Comparison of ENCODE assay signal across 9 mouse cellular contexts in the genomic region with DNA sequence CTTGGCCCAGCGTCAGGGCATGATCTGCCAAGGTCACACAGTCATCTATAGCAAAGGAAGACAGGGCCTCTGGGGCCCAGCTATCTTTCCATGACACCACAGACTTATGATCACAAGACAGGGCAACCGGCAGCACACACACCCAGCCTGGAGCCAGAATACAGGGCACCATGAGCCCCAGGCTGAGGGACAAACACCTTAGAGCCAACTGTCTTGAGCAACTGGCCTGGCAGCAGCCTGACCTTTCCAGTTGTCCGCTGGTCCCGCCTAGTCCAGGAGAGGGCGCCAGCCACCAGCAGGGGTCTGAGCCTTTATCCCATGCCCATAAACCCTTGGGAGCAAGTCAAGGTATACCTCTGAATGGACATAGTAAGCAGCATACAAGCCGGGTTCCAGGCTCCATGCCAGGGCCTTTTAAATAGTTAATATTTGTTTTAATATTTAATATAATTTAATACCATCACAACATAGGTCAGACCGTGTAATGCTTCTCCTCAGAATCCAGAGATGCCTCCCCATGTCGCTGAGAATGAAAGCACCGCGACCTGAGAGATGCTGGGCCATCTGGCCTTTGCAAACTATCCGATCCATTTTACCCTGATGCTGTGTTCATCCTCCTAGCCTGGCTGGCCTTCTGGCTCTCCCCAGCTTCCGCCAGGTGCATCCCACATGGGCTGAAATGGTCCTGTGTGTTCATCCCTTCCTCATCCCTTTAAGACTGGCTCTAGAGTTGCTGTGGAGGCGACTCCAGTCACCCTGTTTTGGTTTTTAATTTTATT. TPM values are rescaled to one million over a fixed set of nuclear protein-coding genes. Genes with fewer than 3 reads are reported as not detected.
A peak's percentile ranks its signal among the peaks of the same experiment; 100 is the strongest.
DNase-seq lines count a peak whose midpoint lies in the region; ATAC-seq and TF ChIP-seq lines count a peak whose summit lies in the region.
"Had no signal": no experiment of that assay in that cellular context is flagged by ENCODE, and none has a peak within 500 bp of the region (broad histone marks: within the 10 kb centered on the region; RNA-seq: fewer than 3 reads in every experiment).

No protein-coding gene starts in this region.

- H3K9ac ChIP-seq in liver, adult 2 months (ENCODE audit: low read depth, low read length), result no peak overlapping the region
- no peak overlapping the region for H3K9ac ChIP-seq in liver, embryonic 12.5 days
- no peak overlapping the region for H3K9ac ChIP-seq in lung, postnatal 0 days (replicated peaks; ENCODE audit: low read depth)
- H3K9ac ChIP-seq in hindbrain, embryonic 16.5 days (ENCODE audit: low read depth, low read length), result no peak overlapping the region
- H3K9ac ChIP-seq: embryonic facial prominence, embryonic 13.5 days had no signal

- in situ Hi-C loops in Patski (cut with MboI; ENCODE audit: low pct_unique_long_range_greater_than_20kb), result no loop called here

- DNase-seq in liver, adult 2 months (ENCODE audit: extremely low read depth, low read depth, low spot score), result peak; percentile 46
- DNase-seq in Patski (ENCODE audit: low read depth, low spot score), result no peak
- peak; percentile 89 for DNase-seq in cerebellum, adult 9-10 months
- peak; percentile 37 to 76 for DNase-seq in heart, adult 9 months (ENCODE audit: low spot score in 2 of 2)
- DNase-seq in lung, postnatal 0 days (ENCODE audit: low spot score), result peak; percentile 42
- DNase-seq in spleen, adult 12 weeks (ENCODE audit: low spot score), result no peak

- H3K4me2 ChIP-seq in liver, embryonic 12.5 days, result no peak overlapping the region
- no peak overlapping the region for H3K4me2 ChIP-seq in lung, postnatal 0 days (replicated peaks; ENCODE audit: low read depth, low read length)
- H3K4me2 ChIP-seq in hindbrain, embryonic 16.5 days (ENCODE audit: low read length), result no peak overlapping the region
- H3K4me2 ChIP-seq: embryonic facial prominence, embryonic 13.5 days had no signal

- CTCF ChIA-PET in Patski (lab: Charles Lee), result interaction anchor here (0.7 to 2.0 kb wide), 9 partner anchors 9 to 87 kb away, joined by 3 to 9 read pairs (median 3); a partner anchor contains a TSS

- peak; percentile 64 for TF ChIP-seq CTCF in liver, adult 2 months (IDR thresholded peaks at IDR 0.05; ENCODE audit: low read depth, low read length)
- no peak for TF ChIP-seq CTCF in Patski (IDR thresholded peaks at IDR 0.05)
- peak; percentile 75 for TF ChIP-seq CTCF in lung, postnatal 0 days (IDR thresholded peaks at IDR 0.05)

- no peak for TF ChIP-seq EP300 in lung, postnatal 0 days (IDR thresholded peaks at IDR 0.05)

- TF ChIP-seq POLR2A in liver, adult 2 months (IDR thresholded peaks at IDR 0.05; ENCODE audit: extremely low read depth, insufficient read depth, low read length), result no peak

- POLR2A ChIA-PET in Patski (lab: Charles Lee), result interaction anchor here (0.7 kb wide), 1 partner anchor 740 kb away, joined by 3 read pairs; no protein-coding TSS in a partner anchor

- no peaks in the 10 kb centered on the region for H3K4me1 ChIP-seq in liver, adult 2 months (ENCODE audit: control insufficient read depth, insufficient read depth, low read length)
- peaks cover 12% of the 10 kb centered on the region for H3K4me1 ChIP-seq in liver, embryonic 12.5 days
- no peaks in the 10 kb centered on the region for H3K4me1 ChIP-seq in lung, postnatal 0 days (ENCODE audit: insufficient read depth, low read depth, low read length)
- peaks cover 9% of the 10 kb centered on the region for H3K4me1 ChIP-seq in hindbrain, embryonic 16.5 days (ENCODE audit: control insufficient read depth, insufficient read depth, low read depth, low read length)

- no peaks in the 10 kb centered on the region for H3K79me2 ChIP-seq in liver, adult 2 months (ENCODE audit: control insufficient read depth, insufficient read depth, low read length)

- no peak overlapping the region for H3K27ac ChIP-seq in liver, adult 2 months (replicated peaks; ENCODE audit: insufficient read depth, low read depth, low read length)
- H3K27ac ChIP-seq in liver, embryonic 12.5 days, result no peak overlapping the region
- H3K27ac ChIP-seq in lung, postnatal 0 days (ENCODE audit: low read length), result no peak overlapping the region
- H3K27ac ChIP-seq in hindbrain, embryonic 16.5 days (ENCODE audit: low read depth, low read length), result no peak overlapping the region
- H3K27ac ChIP-seq: embryonic facial prominence, embryonic 13.5 days had no signal

- no peaks in the 10 kb centered on the region for H3K36me3 ChIP-seq in liver, adult 2 months (ENCODE audit: control insufficient read depth, insufficient read depth, low read length)
- no peaks in the 10 kb centered on the region for H3K36me3 ChIP-seq in liver, embryonic 12.5 days
- no peaks in the 10 kb centered on the region for H3K36me3 ChIP-seq in lung, postnatal 0 days (ENCODE audit: insufficient read depth, low read length)
- H3K36me3 ChIP-seq in hindbrain, embryonic 16.5 days (ENCODE audit: control insufficient read depth, insufficient read depth, low read length), result no peaks in the 10 kb centered on the region
- H3K36me3 ChIP-seq: embryonic facial prominence, embryonic 13.5 days had no signal

- no peak for ATAC-seq in liver, embryonic 12.5 days
- peak; percentile 54 for ATAC-seq in Patski
- ATAC-seq in lung, postnatal 0 days, result peak; percentile 25; the same call in 1 of the 2 replicates
- ATAC-seq in hindbrain, embryonic 16.5 days, result no peak

- 62% methylated on average over 13 of the region's 13 CpGs for WGBS in liver, adult 2 months
- WGBS in liver, embryonic 12.5 days (ENCODE audit: insufficient replicate concordance), result 49% methylated on average over 13 of the region's 13 CpGs
- 52% methylated on average over 13 of the region's 13 CpGs for WGBS in lung, postnatal 0 days
- WGBS in hindbrain, embryonic 16.5 days, result 53% methylated on average over 13 of the region's 13 CpGs

- no peaks in the 10 kb centered on the region for H3K9me3 ChIP-seq in liver, embryonic 12.5 days (replicated peaks)
- H3K9me3 ChIP-seq in lung, postnatal 0 days (ENCODE audit: low read length), result no peaks in the 10 kb centered on the region
- H3K9me3 ChIP-seq in hindbrain, embryonic 16.5 days (ENCODE audit: control insufficient read depth, low read length), result no peaks in the 10 kb centered on the region
- H3K9me3 ChIP-seq: embryonic facial prominence, embryonic 13.5 days had no signal

- peaks cover 10% of the 10 kb centered on the region for H3K27me3 ChIP-seq in liver, adult 2 months (ENCODE audit: control insufficient read depth, insufficient read depth, low read length)
- H3K27me3 ChIP-seq in liver, embryonic 12.5 days (replicated peaks), result peaks cover 81% of the 10 kb centered on the region
- H3K27me3 ChIP-seq in Patski, result no peaks in the 10 kb centered on the region
- peaks cover 7% of the 10 kb centered on the region; the same call in 1 of the 2 replicates for H3K27me3 ChIP-seq in lung, postnatal 0 days (replicated peaks; ENCODE audit: insufficient read depth, low read length)
- H3K27me3 ChIP-seq in hindbrain, embryonic 16.5 days (replicated peaks; ENCODE audit: control insufficient read depth, insufficient read depth, low read length), result peaks cover 21% of the 10 kb centered on the region

- H3K4me3 ChIP-seq in liver, adult 2 months (ENCODE audit: insufficient read depth, low read depth, low read length), result no peak overlapping the region
- no peak overlapping the region for H3K4me3 ChIP-seq in liver, embryonic 12.5 days
- no peak overlapping the region for H3K4me3 ChIP-seq in lung, postnatal 0 days (ENCODE audit: low read depth, low read length)
- H3K4me3 ChIP-seq in hindbrain, embryonic 16.5 days (ENCODE audit: low read length), result no peak overlapping the region
- H3K4me3 ChIP-seq: embryonic facial prominence, embryonic 13.5 days had no signal

RNA-seq across cellular contexts. Expression of a gene that starts 3.6 kb away (rescaled TPM):
- 0.55 and 1.5 TPM in 2 replicates for total RNA-seq in liver, adult 2 months (2014; rRNA removed)
- polyA plus RNA-seq in liver, adult 2 months (2012; rRNA removed), result 1.7 and 3.4 TPM in 2 replicates
- polyA plus RNA-seq in liver, embryonic 12.5 days (2016; fragmentation: Nextera tagmentation; extraction: Ambion mirVana), result 11.4 and 14.3 TPM in 2 replicates
- 73.0 TPM for polyA plus RNA-seq in Patski (2021)
- 15.4 and 16.4 TPM in 2 replicates for polyA plus RNA-seq in lung, postnatal 0 days (2015; fragmentation: Nextera tagmentation; extraction: Ambion mirVana)
- 20.3 and 20.4 TPM in 2 replicates for polyA plus RNA-seq in hindbrain, embryonic 16.5 days (2015; fragmentation: Nextera tagmentation; extraction: Ambion mirVana)

RNA-seq across cellular contexts. Expression of a gene that starts 11.4 kb away (rescaled TPM):
- total RNA-seq in liver, adult 2 months (2014; rRNA removed), result 3.1 and 4.0 TPM in 2 replicates
- polyA plus RNA-seq in liver, adult 2 months (2012; rRNA removed), result 2.4 and 2.5 TPM in 2 replicates
- polyA plus RNA-seq in liver, embryonic 12.5 days (2016; fragmentation: Nextera tagmentation; extraction: Ambion mirVana), result 6.9 and 7.4 TPM in 2 replicates
- 0.23 TPM for polyA plus RNA-seq in Patski (2021)
- 59.4 and 67.3 TPM in 2 replicates for polyA plus RNA-seq in lung, postnatal 0 days (2015; fragmentation: Nextera tagmentation; extraction: Ambion mirVana)
- 1.7 and 10.9 TPM in 2 replicates for polyA plus RNA-seq in hindbrain, embryonic 16.5 days (2015; fragmentation: Nextera tagmentation; extraction: Ambion mirVana)

RNA-seq across cellular contexts. Expression of a gene that starts 53.7 kb away (rescaled TPM):
- 89.8 and 102 TPM in 2 replicates for total RNA-seq in liver, adult 2 months (2014; rRNA removed)
- polyA plus RNA-seq in liver, adult 2 months (2012; rRNA removed), result 106 and 111 TPM in 2 replicates
- 66.3 and 67.4 TPM in 2 replicates for polyA plus RNA-seq in liver, embryonic 12.5 days (2016; fragmentation: Nextera tagmentation; extraction: Ambion mirVana)
- polyA plus RNA-seq in Patski (2021), result 151 TPM
- polyA plus RNA-seq in lung, postnatal 0 days (2015; fragmentation: Nextera tagmentation; extraction: Ambion mirVana), result 109 TPM in 2 replicates
- polyA plus RNA-seq in hindbrain, embryonic 16.5 days (2015; fragmentation: Nextera tagmentation; extraction: Ambion mirVana), result 149 and 150 TPM in 2 replicates

Comparison
In these comparisons a context has a peak if more than half of its experiments do, and no peak if none do; other contexts are left out.
1. DNase-seq: peak in liver, adult 2 months (single experiment), cerebellum, adult 9-10 months (single experiment), heart, adult 9 months (2 of 2) and lung, postnatal 0 days (single experiment); none in Patski (single experiment) and spleen, adult 12 weeks (single experiment).
2. ATAC-seq: peak in Patski (single experiment) and lung, postnatal 0 days (single experiment); none in liver, embryonic 12.5 days (single experiment) and hindbrain, embryonic 16.5 days (single experiment).